Mouse (Mus musculus): ENCODE measurements around the gene Mcpt4. TPM values are rescaled to one million over a fixed set of nuclear protein-coding genes. Genes with fewer than 3 reads are reported as not detected.
"Not testable (repeated sequence)": the region's sequence is repeated elsewhere in the genome, so short reads cannot be mapped to it uniquely, and the experiment has no call there.

The Mcpt4 gene
- total RNA-seq (2014; rRNA removed; ENCODE audit: low replicate concordance) = 0.12 TPM in 1 of 2 replicates, not detected in the other
- 1.8 and 2.3 TPM in 2 replicates for polyA plus RNA-seq (2015; fragmentation: Nextera tagmentation; extraction: Ambion mirVana)

DNA sequence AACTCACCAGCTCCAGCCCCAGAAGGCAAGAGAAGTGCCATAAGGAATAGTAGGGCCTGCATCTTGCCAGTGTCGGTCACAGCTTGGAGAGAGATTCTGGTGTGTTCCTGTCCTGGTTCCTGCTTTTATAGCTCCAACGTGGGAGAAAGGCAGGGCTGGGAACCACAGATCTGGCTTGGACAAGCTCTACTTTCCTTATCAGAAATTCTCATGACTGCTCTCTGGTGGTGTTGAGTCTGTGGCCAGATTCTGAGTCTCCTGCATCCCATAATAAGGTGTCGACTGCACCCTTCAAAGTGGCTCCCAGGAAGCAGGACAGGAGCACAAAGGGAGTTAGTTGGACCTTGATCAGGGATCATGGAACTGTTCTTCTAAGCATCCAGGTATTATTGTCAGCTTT lies at the start of gene Mcpt4:
TSS of gene Mcpt4 (minus strand) at position 101 of the 400 bp plus-strand sequence.
- H3K4me2 ChIP-seq (ENCODE audit: low read depth, low read length); H3K36me3 ChIP-seq (replicated peaks; ENCODE audit: control insufficient read depth, insufficient read depth, low read length); H3K27me3 ChIP-seq (ENCODE audit: control insufficient read depth, insufficient read depth, low read length); H3K4me3 ChIP-seq (ENCODE audit: low read depth, low read length); ATAC-seq (ENCODE audit: insufficient read depth, low read depth); H3K27ac ChIP-seq (ENCODE audit: low read depth); H3K9ac ChIP-seq (replicated peaks; ENCODE audit: low read depth, low read length); H3K4me1 ChIP-seq (ENCODE audit: control insufficient read depth, insufficient read depth); DNase-seq (ENCODE audit: low spot score); H3K9me3 ChIP-seq (replicated peaks; ENCODE audit: control insufficient read depth, low read length): not testable (repeated sequence)
- 39% methylated on average over 3 of the region's 3 CpGs for WGBS

DNA sequence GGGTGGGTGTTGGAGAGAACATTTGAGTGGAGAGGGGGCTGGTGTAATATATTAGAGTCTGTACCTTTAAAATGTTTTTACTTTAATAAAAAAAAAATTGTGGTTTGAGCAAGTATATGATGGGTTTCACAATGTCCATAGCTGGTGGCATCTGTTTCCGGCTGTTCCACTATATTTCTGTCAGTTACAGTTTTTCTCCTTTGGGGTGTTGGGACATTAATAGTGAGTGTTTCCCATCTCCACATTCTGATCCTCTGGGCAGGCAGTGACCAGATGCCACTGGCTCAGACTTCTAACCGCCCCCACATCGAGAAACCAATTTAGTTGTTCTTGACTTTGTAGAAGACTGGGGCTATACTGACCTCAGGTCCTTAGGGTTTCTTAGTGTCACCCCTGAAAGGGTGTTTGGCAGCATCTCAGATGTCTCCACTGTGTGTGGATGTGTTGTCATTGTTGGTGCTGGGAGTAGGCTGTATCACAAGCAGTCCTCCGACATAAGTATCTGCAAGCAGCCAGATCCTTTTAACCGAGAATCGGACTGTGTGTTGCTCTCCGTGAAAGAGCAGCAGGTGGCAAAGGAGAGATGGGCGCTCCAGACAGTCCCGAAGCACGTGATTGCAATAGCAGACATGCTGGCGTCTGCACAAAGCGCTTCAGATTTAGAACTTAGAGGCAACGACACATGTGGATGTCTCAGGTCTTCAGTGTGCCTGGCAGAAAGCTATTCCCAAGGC lies 43.5 kb upstream of the Mcpt4 start:
- Histone ChIP-seq H3K9me3 (replicated peaks; ENCODE audit: control insufficient read depth, low read length) (no peaks in the 10 kb centered on the region), H3K27me3 (ENCODE audit: control insufficient read depth, insufficient read depth, low read length) (no peaks in the 10 kb centered on the region), H3K27ac (ENCODE audit: low read depth) (no peak overlapping the region), H3K4me3 (ENCODE audit: low read depth, low read length) (no peak overlapping the region), H3K4me1 (ENCODE audit: control insufficient read depth, insufficient read depth) (no peaks in the 10 kb centered on the region), H3K9ac (replicated peaks; ENCODE audit: low read depth, low read length) (no peak overlapping the region), H3K4me2 (ENCODE audit: low read depth, low read length) (no peak overlapping the region), H3K36me3 (replicated peaks; ENCODE audit: control insufficient read depth, insufficient read depth, low read length) (no peaks in the 10 kb centered on the region)
- no peak for TF ChIP-seq EP300 (IDR thresholded peaks at IDR 0.05; ENCODE audit: low read depth)
- TF ChIP-seq CTCF (IDR thresholded peaks at IDR 0.05; ENCODE audit: low read depth) = no peak
- DNase-seq (ENCODE audit: low spot score) (no peak), ATAC-seq (ENCODE audit: insufficient read depth, low read depth) (no peak)
- whole genome bisulfite sequencing = 67% methylated on average over 13 of the region's 13 CpGs

DNA sequence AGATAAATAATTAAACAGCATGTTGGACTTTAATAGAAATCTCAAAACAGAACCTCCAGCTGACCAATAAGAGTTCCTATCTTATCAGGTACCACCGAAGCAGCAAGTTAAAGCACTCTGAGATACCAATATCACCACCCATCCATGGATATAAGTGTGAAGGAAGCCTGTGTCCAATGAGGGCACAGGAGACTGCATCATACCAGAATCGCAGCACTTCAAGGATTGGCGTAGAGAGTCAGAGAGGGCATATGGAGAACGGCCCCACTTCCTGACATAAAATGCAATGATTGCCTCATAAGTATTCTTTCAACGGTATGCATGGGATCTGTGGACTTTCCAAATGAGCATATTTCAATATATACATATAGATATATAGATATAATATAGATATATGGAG lies 42.9 kb upstream of the Mcpt4 start:
- H3K36me3 ChIP-seq (replicated peaks; ENCODE audit: control insufficient read depth, insufficient read depth, low read length) = no peaks in the 10 kb centered on the region
- no peaks in the 10 kb centered on the region for H3K9me3 ChIP-seq (replicated peaks; ENCODE audit: control insufficient read depth, low read length)
- TF ChIP-seq CTCF (IDR thresholded peaks at IDR 0.05; ENCODE audit: low read depth) (no peak), EP300 (IDR thresholded peaks at IDR 0.05; ENCODE audit: low read depth) (no peak)
- H3K27ac ChIP-seq (ENCODE audit: low read depth) = no peak overlapping the region
- H3K4me3 ChIP-seq (ENCODE audit: low read depth, low read length) = no peak overlapping the region
- H3K4me2 ChIP-seq (ENCODE audit: low read depth, low read length) = no peak overlapping the region
- WGBS = 67% methylated on average over 5 of the region's 5 CpGs
- ATAC-seq (ENCODE audit: insufficient read depth, low read depth) (no peak), DNase-seq (ENCODE audit: low spot score) (no peak)
- H3K27me3 ChIP-seq (ENCODE audit: control insufficient read depth, insufficient read depth, low read length) = no peaks in the 10 kb centered on the region
- H3K4me1 ChIP-seq (ENCODE audit: control insufficient read depth, insufficient read depth) = no peaks in the 10 kb centered on the region
- no peak overlapping the region for H3K9ac ChIP-seq (replicated peaks; ENCODE audit: low read depth, low read length)

DNA sequence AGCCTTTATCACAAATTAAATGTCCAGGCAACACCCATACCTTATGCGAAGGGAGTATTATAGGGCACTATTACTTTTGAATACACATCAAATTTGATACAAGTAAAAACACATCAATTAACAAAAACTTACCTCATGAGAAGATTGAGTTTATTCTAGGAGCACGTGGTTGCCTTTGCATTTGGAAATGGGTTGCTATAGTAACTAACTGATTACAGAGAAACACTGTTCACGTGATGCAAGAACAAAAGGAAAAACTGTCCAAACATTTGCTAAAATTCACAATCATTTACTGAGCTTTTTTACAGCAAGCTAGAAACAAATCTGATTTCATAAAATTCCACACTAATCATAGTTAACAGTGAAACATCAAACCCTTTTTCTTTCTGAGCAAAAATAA lies 41.3 kb upstream of the Mcpt4 start:
- ATAC-seq (ENCODE audit: insufficient read depth, low read depth) (no peak), DNase-seq (ENCODE audit: low spot score) (no peak)
- Histone ChIP-seq H3K36me3 (replicated peaks; ENCODE audit: control insufficient read depth, insufficient read depth, low read length) (no peaks in the 10 kb centered on the region), H3K4me1 (ENCODE audit: control insufficient read depth, insufficient read depth) (no peaks in the 10 kb centered on the region), H3K9me3 (replicated peaks; ENCODE audit: control insufficient read depth, low read length) (no peaks in the 10 kb centered on the region), H3K27ac (ENCODE audit: low read depth) (no peak overlapping the region), H3K27me3 (ENCODE audit: control insufficient read depth, insufficient read depth, low read length) (no peaks in the 10 kb centered on the region), H3K4me3 (ENCODE audit: low read depth, low read length) (no peak overlapping the region), H3K9ac (replicated peaks; ENCODE audit: low read depth, low read length) (no peak overlapping the region), H3K4me2 (ENCODE audit: low read depth, low read length) (no peak overlapping the region)
- TF ChIP-seq CTCF (IDR thresholded peaks at IDR 0.05; ENCODE audit: low read depth) (no peak), EP300 (IDR thresholded peaks at IDR 0.05; ENCODE audit: low read depth) (no peak)
- WGBS = 66% methylated on average over 3 of the region's 3 CpGs

DNA sequence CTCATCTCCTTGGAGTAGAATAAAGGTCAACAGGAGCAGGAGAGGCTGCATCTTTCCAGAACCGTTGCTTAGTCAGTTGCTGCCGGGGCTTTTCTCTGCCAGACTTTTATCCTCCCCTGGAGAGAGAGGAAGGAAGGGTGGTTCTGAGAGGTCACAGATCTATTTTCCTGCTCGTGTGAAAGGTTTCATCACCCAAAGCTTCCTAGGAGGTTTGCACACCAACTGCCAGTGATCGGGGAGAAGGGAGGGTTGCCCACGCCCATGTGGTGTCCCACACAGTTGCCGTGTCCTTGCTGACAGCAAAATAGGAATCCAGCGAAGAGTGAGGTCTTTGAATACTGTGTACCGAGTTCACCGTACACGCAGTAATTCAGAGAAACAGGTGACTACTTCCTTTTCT lies 40.3 kb upstream of the Mcpt4 start, which contains the start of gene Ctsg:
TSS of gene Ctsg (minus strand) at position 189 of the 400 bp plus-strand sequence.
- DNase-seq (ENCODE audit: low spot score) (no peak), ATAC-seq (ENCODE audit: insufficient read depth, low read depth) (no peak)
- H3K4me2 ChIP-seq (ENCODE audit: low read depth, low read length) = no peak within 1 kb of the TSS
- TF ChIP-seq CTCF (IDR thresholded peaks at IDR 0.05; ENCODE audit: low read depth) (no peak), EP300 (IDR thresholded peaks at IDR 0.05; ENCODE audit: low read depth) (no peak)
- no peaks in the 10 kb centered on the region for H3K27me3 ChIP-seq (ENCODE audit: control insufficient read depth, insufficient read depth, low read length)
- H3K9ac ChIP-seq (replicated peaks; ENCODE audit: low read depth, low read length) = no peak within 1 kb of the TSS
- 56% methylated on average over 10 of the region's 10 CpGs for WGBS
- no peak within 1 kb of the TSS for H3K27ac ChIP-seq (ENCODE audit: low read depth)
- no peak within 1 kb of the TSS for H3K4me3 ChIP-seq (ENCODE audit: low read depth, low read length)
- H3K36me3 ChIP-seq (replicated peaks; ENCODE audit: control insufficient read depth, insufficient read depth, low read length) = no peaks in the 10 kb centered on the region
- H3K4me1 ChIP-seq (ENCODE audit: control insufficient read depth, insufficient read depth) = no peaks in the 10 kb centered on the region
- no peaks in the 10 kb centered on the region for H3K9me3 ChIP-seq (replicated peaks; ENCODE audit: control insufficient read depth, low read length)

DNA sequence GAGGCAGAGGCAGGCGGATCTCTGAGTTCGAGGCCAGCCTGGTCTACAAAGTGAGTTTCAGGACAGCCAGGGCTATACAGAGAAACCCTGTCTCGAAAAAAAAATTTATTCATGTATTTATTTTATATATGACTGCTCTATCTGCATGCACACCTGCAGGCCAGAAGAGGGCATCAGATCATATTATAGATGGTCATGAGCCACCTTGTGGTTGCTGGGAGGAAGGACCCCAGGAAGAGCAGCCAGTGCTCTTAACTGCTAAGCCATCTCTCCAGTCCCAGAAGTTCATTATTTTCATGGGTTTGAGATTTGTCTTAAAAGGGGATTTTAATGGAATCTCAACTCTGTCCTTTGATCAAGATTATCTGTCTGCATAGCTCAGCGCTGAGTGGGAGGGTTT lies 36.8 kb upstream of the Mcpt4 start:
- Histone ChIP-seq H3K4me1 (ENCODE audit: control insufficient read depth, insufficient read depth) (no peaks in the 10 kb centered on the region), H3K4me3 (ENCODE audit: low read depth, low read length) (no peak overlapping the region), H3K27me3 (ENCODE audit: control insufficient read depth, insufficient read depth, low read length) (no peaks in the 10 kb centered on the region), H3K9ac (replicated peaks; ENCODE audit: low read depth, low read length) (no peak overlapping the region), H3K27ac (ENCODE audit: low read depth) (no peak overlapping the region), H3K36me3 (replicated peaks; ENCODE audit: control insufficient read depth, insufficient read depth, low read length) (no peaks in the 10 kb centered on the region), H3K9me3 (replicated peaks; ENCODE audit: control insufficient read depth, low read length) (no peaks in the 10 kb centered on the region), H3K4me2 (ENCODE audit: low read depth, low read length) (no peak overlapping the region)
- peak; percentile 18 for DNase-seq (ENCODE audit: low spot score)
- TF ChIP-seq CTCF (IDR thresholded peaks at IDR 0.05; ENCODE audit: low read depth) = peak; percentile 50
- TF ChIP-seq EP300 (IDR thresholded peaks at IDR 0.05; ENCODE audit: low read depth) = no peak
- no peak for ATAC-seq (ENCODE audit: insufficient read depth, low read depth)
- WGBS = 80% methylated on average over 4 of the region's 4 CpGs

All from heart, postnatal 0 days (tissue).